Mouse (Mus musculus): ENCODE results near the gene Ctnna3. TPM values are rescaled to one million over a fixed set of nuclear protein-coding genes. Genes with fewer than 3 reads are reported as not detected.

Gene Ctnna3
- polyA plus RNA-seq, 1 experiment from 2014 or later, result 0.90 TPM

- H3K4me3 ChIP-seq, result no peak overlapping the region
- H3K27ac ChIP-seq, result no peak overlapping the region
- H3K27me3 ChIP-seq, result no peaks in the 10 kb centered on the region
- no peak overlapping the region for H3K4me2 ChIP-seq
- H3K9ac ChIP-seq, result no peak overlapping the region
- no peaks in the 10 kb centered on the region for H3K36me3 ChIP-seq
- H3K9me3 ChIP-seq, result no peaks in the 10 kb centered on the region
- 93% methylated on average over 10 of the region's 10 CpGs for WGBS
- H3K4me1 ChIP-seq, result no peaks in the 10 kb centered on the region
- ATAC-seq (ENCODE audit: insufficient number of reproducible peaks, insufficient read depth, low FRiP score, low TSS enrichment, low read depth), result no peak
These were observed 342.2 kb downstream of the Ctnna3 start for GRCm38 (mm10) chr10:63772074-63772473.

- 24% methylated on average over 6 of the region's 6 CpGs for WGBS
- Histone ChIP-seq H3K36me3 (no peaks in the 10 kb centered on the region), H3K27ac (no peak overlapping the region), H3K27me3 (no peaks in the 10 kb centered on the region), H3K9ac (no peak overlapping the region), H3K4me1 (no peaks in the 10 kb centered on the region), H3K9me3 (no peaks in the 10 kb centered on the region), H3K4me3 (no peak overlapping the region), H3K4me2 (no peak overlapping the region)
- ATAC-seq (ENCODE audit: insufficient number of reproducible peaks, insufficient read depth, low FRiP score, low TSS enrichment, low read depth), result no peak
These were observed 352.1 kb downstream of the Ctnna3 start for GRCm38 (mm10) chr10:63781948-63782347.

- ATAC-seq (ENCODE audit: insufficient number of reproducible peaks, insufficient read depth, low FRiP score, low TSS enrichment, low read depth), result no peak
- H3K36me3 ChIP-seq, result no peaks in the 10 kb centered on the region
- H3K9me3 ChIP-seq, result no peaks in the 10 kb centered on the region
- H3K9ac ChIP-seq, result no peak overlapping the region
- no peaks in the 10 kb centered on the region for H3K4me1 ChIP-seq
- no peak overlapping the region for H3K4me3 ChIP-seq
- H3K27me3 ChIP-seq, result no peaks in the 10 kb centered on the region
- H3K27ac ChIP-seq, result no peak overlapping the region
- WGBS, result 78% methylated on average over 20 of the region's 20 CpGs
- no peak overlapping the region for H3K4me2 ChIP-seq
These were observed 355.1 kb downstream of the Ctnna3 start for GRCm38 (mm10) chr10:63784808-63785535.

- H3K9me3 ChIP-seq, result no peaks in the 10 kb centered on the region
- no peak overlapping the region for H3K9ac ChIP-seq
- no peak overlapping the region for H3K27ac ChIP-seq
- no peak for ATAC-seq (ENCODE audit: insufficient number of reproducible peaks, insufficient read depth, low FRiP score, low TSS enrichment, low read depth)
- H3K4me3 ChIP-seq, result no peak overlapping the region
- no peak overlapping the region for H3K4me2 ChIP-seq
- 83% methylated on average over 7 of the region's 7 CpGs for WGBS
- no peaks in the 10 kb centered on the region for H3K27me3 ChIP-seq
- no peaks in the 10 kb centered on the region for H3K36me3 ChIP-seq
- no peaks in the 10 kb centered on the region for H3K4me1 ChIP-seq
These were observed 356.5 kb downstream of the Ctnna3 start for GRCm38 (mm10) chr10:63786390-63786789.

- 87% methylated on average over 6 of the region's 6 CpGs for WGBS
- Histone ChIP-seq H3K27ac (no peak overlapping the region), H3K27me3 (no peaks in the 10 kb centered on the region), H3K36me3 (no peaks in the 10 kb centered on the region), H3K4me1 (no peaks in the 10 kb centered on the region), H3K9me3 (no peaks in the 10 kb centered on the region), H3K9ac (no peak overlapping the region), H3K4me2 (no peak overlapping the region), H3K4me3 (no peak overlapping the region)
- ATAC-seq (ENCODE audit: insufficient number of reproducible peaks, insufficient read depth, low FRiP score, low TSS enrichment, low read depth), result no peak
These were observed 374.0 kb downstream of the Ctnna3 start for GRCm38 (mm10) chr10:63803909-63804308.

GRCm38 (mm10) chr10:63805551-63805950 is 375.7 kb downstream of the Ctnna3 start:
- Histone ChIP-seq H3K4me3 (no peak overlapping the region), H3K4me1 (0 out of 2 replicates have a peak, but pooled peaks cover 5% of the 10 kb centered on the region), H3K4me2 (no peak overlapping the region), H3K36me3 (no peaks in the 10 kb centered on the region), H3K27me3 (no peaks in the 10 kb centered on the region), H3K9ac (no peak overlapping the region), H3K27ac (no peak overlapping the region), H3K9me3 (no peaks in the 10 kb centered on the region)
- no peak for ATAC-seq (ENCODE audit: insufficient number of reproducible peaks, insufficient read depth, low FRiP score, low TSS enrichment, low read depth)
- 86% methylated on average over 6 of the region's 6 CpGs for WGBS

- H3K4me1 ChIP-seq, result 0 out of 2 replicates have a peak, but pooled peaks cover 5% of the 10 kb centered on the region
- no peaks in the 10 kb centered on the region for H3K9me3 ChIP-seq
- 82% methylated on average over 1 of the region's 1 CpGs for WGBS
- no peak for ATAC-seq (ENCODE audit: insufficient number of reproducible peaks, insufficient read depth, low FRiP score, low TSS enrichment, low read depth)
- no peak overlapping the region for H3K27ac ChIP-seq
- no peak overlapping the region for H3K4me3 ChIP-seq
- no peaks in the 10 kb centered on the region for H3K27me3 ChIP-seq
- no peaks in the 10 kb centered on the region for H3K36me3 ChIP-seq
- H3K4me2 ChIP-seq, result no peak overlapping the region
- H3K9ac ChIP-seq, result no peak overlapping the region
These were observed 376.4 kb downstream of the Ctnna3 start for GRCm38 (mm10) chr10:63806254-63806653.

- Histone ChIP-seq H3K27ac (no peak overlapping the region), H3K4me3 (no peak overlapping the region), H3K36me3 (no peaks in the 10 kb centered on the region), H3K4me2 (no peak overlapping the region), H3K4me1 (0 out of 2 replicates have a peak, but pooled peaks cover 5% of the 10 kb centered on the region), H3K9me3 (no peaks in the 10 kb centered on the region), H3K27me3 (no peaks in the 10 kb centered on the region), H3K9ac (no peak overlapping the region)
- no peak for ATAC-seq (ENCODE audit: insufficient number of reproducible peaks, insufficient read depth, low FRiP score, low TSS enrichment, low read depth)
- WGBS, result 27% methylated on average over 9 of the region's 9 CpGs
These were observed 380.2 kb downstream of the Ctnna3 start for GRCm38 (mm10) chr10:63810043-63810617.

GRCm38 (mm10) chr10:63839011-63839410 is 409.1 kb downstream of the Ctnna3 start:
- Histone ChIP-seq H3K4me1 (no peaks in the 10 kb centered on the region), H3K27ac (no peak overlapping the region), H3K4me2 (no peak overlapping the region), H3K9ac (no peak overlapping the region), H3K27me3 (no peaks in the 10 kb centered on the region), H3K9me3 (no peaks in the 10 kb centered on the region; the same call in 1 of the 2 replicates), H3K36me3 (no peaks in the 10 kb centered on the region), H3K4me3 (no peak overlapping the region)
- no peak for ATAC-seq (ENCODE audit: insufficient number of reproducible peaks, insufficient read depth, low FRiP score, low TSS enrichment, low read depth)
- 62% methylated on average over 4 of the region's 4 CpGs for WGBS

GRCm38 (mm10) chr10:63851946-63852345 is 422.0 kb downstream of the Ctnna3 start:
- Histone ChIP-seq H3K27me3 (no peaks in the 10 kb centered on the region), H3K9ac (no peak overlapping the region), H3K4me3 (no peak overlapping the region), H3K36me3 (no peaks in the 10 kb centered on the region), H3K27ac (no peak overlapping the region), H3K4me1 (no peaks in the 10 kb centered on the region), H3K9me3 (0 out of 2 replicates have a peak, but pooled peaks cover 2% of the 10 kb centered on the region), H3K4me2 (no peak overlapping the region)
- ATAC-seq (ENCODE audit: insufficient number of reproducible peaks, insufficient read depth, low FRiP score, low TSS enrichment, low read depth), result no peak
- WGBS, result 85% methylated on average over 4 of the region's 4 CpGs

GRCm38 (mm10) chr10:63869123-63869522 is 439.2 kb downstream of the Ctnna3 start:
- Histone ChIP-seq H3K9me3 (no peaks in the 10 kb centered on the region), H3K4me3 (no peak overlapping the region), H3K4me1 (no peaks in the 10 kb centered on the region), H3K4me2 (no peak overlapping the region), H3K9ac (no peak overlapping the region), H3K27me3 (no peaks in the 10 kb centered on the region), H3K27ac (no peak overlapping the region), H3K36me3 (no peaks in the 10 kb centered on the region)
- ATAC-seq (ENCODE audit: insufficient number of reproducible peaks, insufficient read depth, low FRiP score, low TSS enrichment, low read depth), result no peak
- 83% methylated on average over 7 of the region's 7 CpGs for WGBS

- WGBS, result 76% methylated on average over 5 of the region's 5 CpGs
- no peak overlapping the region for H3K4me2 ChIP-seq
- H3K9ac ChIP-seq, result no peak overlapping the region
- no peaks in the 10 kb centered on the region for H3K4me1 ChIP-seq
- no peak overlapping the region for H3K4me3 ChIP-seq
- H3K27me3 ChIP-seq, result no peaks in the 10 kb centered on the region
- no peaks in the 10 kb centered on the region for H3K9me3 ChIP-seq
- H3K36me3 ChIP-seq, result no peaks in the 10 kb centered on the region
- no peak for ATAC-seq (ENCODE audit: insufficient number of reproducible peaks, insufficient read depth, low FRiP score, low TSS enrichment, low read depth)
- no peak overlapping the region for H3K27ac ChIP-seq
These were observed 450.6 kb downstream of the Ctnna3 start for GRCm38 (mm10) chr10:63880462-63880903.
